Mouse (Mus musculus): ENCODE data around the gene 2810408A11Rik.

2810408A11Rik gene

GRCm38 (mm10) chr11:69912716-69913530, 12.1 kb upstream of the 2810408A11Rik start:
- DNase-seq (ENCODE audit: low spot score), result no peak

GRCm38 (mm10) chr11:69911701-69912100, 10.9 kb upstream of the 2810408A11Rik start:
- DNase-seq (ENCODE audit: low spot score), result no peak

GRCm38 (mm10) chr11:69910781-69911560, 10.2 kb upstream of the 2810408A11Rik start:
- DNase-seq (ENCODE audit: low spot score), result no peak

GRCm38 (mm10) chr11:69910177-69910576, 9.4 kb upstream of the 2810408A11Rik start:
- DNase-seq (ENCODE audit: low spot score), result no peak

- DNase-seq (ENCODE audit: low spot score), result no peak
Observed at GRCm38 (mm10) chr11:69909174-69909573, 8.4 kb upstream of the 2810408A11Rik start.

GRCm38 (mm10) chr11:69908645-69909044, 7.9 kb upstream of the 2810408A11Rik start:
- no peak for DNase-seq (ENCODE audit: low spot score)

GRCm38 (mm10) chr11:69904311-69904710, 3.5 kb upstream of the 2810408A11Rik start:
- no peak for DNase-seq (ENCODE audit: low spot score)

GRCm38 (mm10) chr11:69902972-69903371, 2.2 kb upstream of the 2810408A11Rik start:
- DNase-seq (ENCODE audit: low spot score), result no peak

- DNase-seq (ENCODE audit: low spot score), result no peak
Observed at GRCm38 (mm10) chr11:69901993-69902392, 1.2 kb upstream of the 2810408A11Rik start.

GRCm38 (mm10) chr11:69901406-69901846, 639 bp upstream of the 2810408A11Rik start:
- peak; percentile 98 for DNase-seq (ENCODE audit: low spot score)

GRCm38 (mm10) chr11:69899870-69900269, 917 bp downstream of the 2810408A11Rik start:
- DNase-seq (ENCODE audit: low spot score), result peak; percentile 43

GRCm38 (mm10) chr11:69895291-69895690, 5.5 kb downstream of the 2810408A11Rik start, which contains the start of gene Acap1:
Gene Acap1, minus strand, starts transcription at chr11:69895539.
- no peak for DNase-seq (ENCODE audit: low spot score)

- DNase-seq (ENCODE audit: low spot score), result no peak
Observed at GRCm38 (mm10) chr11:69894671-69895070, 6.1 kb downstream of the 2810408A11Rik start.

GRCm38 (mm10) chr11:69891482-69891881, 9.3 kb downstream of the 2810408A11Rik start:
- no peak for DNase-seq (ENCODE audit: low spot score)

- no peak for DNase-seq (ENCODE audit: low spot score)
Observed at GRCm38 (mm10) chr11:69886907-69887635, 13.7 kb downstream of the 2810408A11Rik start.

- no peak for DNase-seq (ENCODE audit: low spot score)
Observed at GRCm38 (mm10) chr11:69884663-69885062, 16.1 kb downstream of the 2810408A11Rik start.

- no peak for DNase-seq (ENCODE audit: low spot score)
Observed at GRCm38 (mm10) chr11:69884240-69884639, 16.5 kb downstream of the 2810408A11Rik start.

- DNase-seq (ENCODE audit: low spot score), result no peak
Observed at GRCm38 (mm10) chr11:69883527-69884151, 17.1 kb downstream of the 2810408A11Rik start.

- DNase-seq (ENCODE audit: low spot score), result peak; percentile 41
Observed at GRCm38 (mm10) chr11:69883066-69883465, 17.7 kb downstream of the 2810408A11Rik start.

- DNase-seq (ENCODE audit: low spot score), result no peak
Observed at GRCm38 (mm10) chr11:69881787-69882670, 18.8 kb downstream of the 2810408A11Rik start.

Measured in embryo, embryonic 10.5 days (tissue).